Mouse (Mus musculus) embryonic fibroblast, embryonic 13.5 days (primary cell): ENCODE measurements around the gene Daam1.

Experiments
- CTCF ChIP-seq: IDR thresholded peaks from 2 replicates; pipeline ENCODE4 v1.5.1; 2011; ENCODE audit warnings: mild to moderate bottlenecking, control low read depth, low read length, moderate library complexity, borderline replicate concordance; ENCODE audit not compliant: insufficient read depth
- POLR2A ChIP-seq: IDR thresholded peaks from 2 replicates; pipeline ENCODE4 v1.6.1; 2011; ENCODE audit warnings: low read depth, mild to moderate bottlenecking, control low read depth, low read length, moderate library complexity

DNA sequence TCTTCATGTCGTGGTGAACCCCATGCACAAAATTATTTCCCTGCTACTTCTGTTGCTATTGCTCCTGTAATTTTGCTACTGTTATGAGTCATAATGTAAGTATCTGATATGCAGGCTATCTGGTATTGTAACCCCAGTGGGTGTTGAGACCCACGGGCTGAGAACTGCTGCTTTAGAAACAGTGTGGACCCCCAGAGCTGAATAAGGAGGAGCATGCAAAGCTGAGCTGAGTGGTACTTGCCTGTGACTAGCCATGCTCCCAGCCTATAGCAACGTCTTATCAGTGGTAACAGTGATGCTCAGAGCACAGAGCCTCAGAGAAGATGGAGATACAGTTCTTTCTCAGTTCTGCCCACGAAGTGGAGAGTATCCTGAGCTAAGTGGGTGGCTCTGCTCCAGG is 35.3 kb upstream of the Daam1 start:
- TF ChIP-seq CTCF: no peak
- TF ChIP-seq POLR2A: no peak
